Mouse (Mus musculus) liver, postnatal 0 days (tissue): ENCODE measurements around the gene Tmem231. TPM values are rescaled to one million over a fixed set of nuclear protein-coding genes. Genes with fewer than 3 reads are reported as not detected.

Source experiments
- ATAC-seq: fragments of 200-750 bp; cut with Nextera tagmentation; 2 replicates; pipeline ENCODE4 v1.8.0; 2017; ENCODE audit warnings: mild to moderate bottlenecking, moderate library complexity
- DNase-seq: peaks from one replicate; pipeline ENCODE4 v3.0.0-alpha.2; 2016
- H3K27ac ChIP-seq: fragments of 300-500 bp; sonication (generic); 2 replicates; pipeline ENCODE4 v1.5.1; 2014; ENCODE audit warnings: antibody characterized with exemption, moderate library complexity, mild to moderate bottlenecking, low read depth
- H3K27me3 ChIP-seq: fragments of 300-500 bp; sonication (generic); 2 replicates; pipeline ENCODE4 v1.6.1; 2014; ENCODE audit warnings: low read length, control low read depth, mixed read lengths; ENCODE audit not compliant: insufficient read depth
- H3K36me3 ChIP-seq: fragments of 300-500 bp; sonication (generic); replicated peaks from 2 replicates; pipeline ENCODE4 v1.6.1; 2014; ENCODE audit warnings: mild to moderate bottlenecking, control low read depth, low read length, moderate library complexity, mixed read lengths; ENCODE audit not compliant: insufficient read depth
- H3K4me1 ChIP-seq: fragments of 300-500 bp; sonication (generic); 2 replicates; pipeline ENCODE4 v1.6.1; 2014; ENCODE audit warnings: antibody characterized with exemption, mild to moderate bottlenecking, control low read depth; ENCODE audit not compliant: insufficient read depth
- H3K4me2 ChIP-seq: fragments of 300-500 bp; sonication (generic); 2 replicates; pipeline ENCODE4 v1.6.1; 2014; ENCODE audit warnings: low read depth, mild to moderate bottlenecking, low read length, moderate library complexity, mixed read lengths
- H3K4me3 ChIP-seq: fragments of 300-500 bp; sonication (generic); 2 replicates; pipeline ENCODE4 v1.5.1; 2014; ENCODE audit warnings: low read depth, low read length
- H3K9ac ChIP-seq: fragments of 300-500 bp; sonication (generic); replicated peaks from 2 replicates; pipeline ENCODE4 v1.6.1; 2014; ENCODE audit warnings: mild to moderate bottlenecking, moderate library complexity
- H3K9me3 ChIP-seq: fragments of 300-500 bp; sonication (generic); 2 replicates; pipeline ENCODE4 v1.6.1; 2016; ENCODE audit warnings: mild to moderate bottlenecking, control low read depth, low read length, mixed read lengths
- CTCF ChIP-seq: sonication (generic); IDR thresholded peaks from 2 replicates; pipeline ENCODE4 v1.5.1; 2016; ENCODE audit warnings: antibody characterized with exemption, low read depth
- EP300 ChIP-seq: IDR thresholded peaks from 2 replicates; pipeline ENCODE4 v1.6.1; 2016; ENCODE audit warnings: antibody characterized with exemption, low read depth, mild to moderate bottlenecking
- WGBS: fragments of 180-500 bp; shearing (Covaris S2); extraction: QIAGEN DNeasy Blood & Tissue Kit; methylation state at CpG from one replicate; pipeline ENCODE4 v1.1.7; 2014; ENCODE audit not compliant: insufficient replicate concordance; 5-methylcytosine and 5-hydroxymethylcytosine counted together
- polyA plus RNA-seq: library from polyadenylated mRNA; unstranded; fragments of >200 nt; fragmentation: Nextera tagmentation; extraction: Ambion mirVana; gene quantifications from 2 replicates; pipeline ENCODE4 v1.2.1, GENCODE M21; 2015

Gene Tmem231
- polyA plus RNA-seq, 1 experiment from 2014 or later: 1.0 TPM

DNA sequence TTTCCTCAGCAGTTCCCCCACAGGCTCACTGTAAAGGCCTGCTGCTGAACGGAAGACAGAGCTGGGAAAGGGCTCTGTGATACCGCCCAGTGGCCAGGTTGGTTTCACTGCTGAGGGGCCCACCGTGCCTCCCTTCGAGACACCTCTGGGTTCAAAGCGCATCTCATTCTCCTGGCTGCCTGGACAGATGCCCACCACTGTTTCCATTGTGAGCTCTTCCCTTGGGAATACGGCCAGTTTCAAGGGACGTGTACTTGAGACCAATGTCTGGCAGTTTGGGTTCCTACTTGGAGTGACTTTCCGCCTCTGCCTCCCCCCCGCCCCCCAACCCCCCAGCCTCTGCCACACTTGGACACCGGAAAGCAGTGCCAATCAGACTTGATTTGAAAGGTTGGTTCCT lies 29.4 kb upstream of the Tmem231 start:
- Histone ChIP-seq H3K36me3 (no peaks in the 10 kb centered on the region), H3K4me1 (no peaks in the 10 kb centered on the region), H3K4me3 (no peak overlapping the region), H3K4me2 (no peak overlapping the region), H3K9me3 (no peaks in the 10 kb centered on the region), H3K9ac (no peak overlapping the region), H3K27me3 (no peaks in the 10 kb centered on the region), H3K27ac (no peak overlapping the region)
- 82% methylated on average over 10 of the region's 10 CpGs for WGBS
- TF ChIP-seq EP300 (no peak), CTCF (no peak)
- no peak for DNase-seq
- no peak for ATAC-seq

DNA sequence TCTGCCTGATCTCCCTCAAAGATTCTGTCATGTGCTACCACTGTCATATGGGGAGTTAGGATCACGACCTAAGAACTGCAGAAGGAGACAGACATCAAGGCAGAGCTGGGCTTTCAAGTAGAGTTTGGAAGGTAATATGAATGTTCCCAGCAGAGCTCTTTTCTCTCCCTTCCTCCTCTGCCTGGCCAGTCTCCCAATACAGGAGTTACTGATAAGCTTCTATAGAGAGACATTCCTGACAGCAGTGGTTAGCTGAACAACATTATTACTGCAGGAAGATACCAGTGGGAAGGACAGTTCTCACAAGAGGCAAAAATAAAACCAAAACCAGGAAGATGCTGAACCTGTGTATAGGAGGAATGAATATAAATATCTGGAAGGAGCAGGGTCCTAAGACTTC lies 28.9 kb upstream of the Tmem231 start:
- Histone ChIP-seq H3K4me2 (no peak overlapping the region), H3K9ac (no peak overlapping the region), H3K9me3 (no peaks in the 10 kb centered on the region), H3K27me3 (no peaks in the 10 kb centered on the region), H3K4me3 (no peak overlapping the region), H3K36me3 (no peaks in the 10 kb centered on the region), H3K27ac (no peak overlapping the region), H3K4me1 (no peaks in the 10 kb centered on the region)
- 87% methylated on average over 1 of the region's 1 CpGs for WGBS
- TF ChIP-seq EP300 (no peak), CTCF (no peak)
- DNase-seq: no peak
- ATAC-seq: no peak

DNA sequence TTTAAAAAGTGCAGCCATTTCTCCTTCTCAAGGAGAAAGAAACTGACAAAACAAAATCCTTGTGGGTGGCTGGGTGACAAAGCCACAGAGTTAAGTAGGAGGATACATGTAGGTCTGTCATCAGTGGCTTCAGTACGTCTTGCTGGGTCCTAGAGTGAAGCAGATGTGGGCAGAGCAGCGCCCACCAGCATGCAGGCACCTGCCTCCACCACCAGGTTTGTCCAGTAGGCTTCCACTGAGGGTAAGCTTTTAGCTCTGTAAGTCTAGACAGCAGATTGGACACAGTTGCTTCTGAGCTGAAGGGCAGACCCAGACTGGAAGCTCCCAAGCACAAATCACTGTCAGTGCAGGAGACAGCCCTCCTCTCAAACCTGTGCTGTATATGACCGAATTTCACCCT lies 27.6 kb upstream of the Tmem231 start:
- Histone ChIP-seq H3K27me3 (no peaks in the 10 kb centered on the region), H3K36me3 (peaks cover 10% of the 10 kb centered on the region; the same call in 1 of the 2 replicates), H3K27ac (no peak overlapping the region), H3K9ac (no peak overlapping the region), H3K4me1 (no peaks in the 10 kb centered on the region), H3K4me2 (no peak overlapping the region), H3K4me3 (no peak overlapping the region), H3K9me3 (no peaks in the 10 kb centered on the region)
- ATAC-seq (no peak), DNase-seq (no peak)
- 78% methylated on average over 3 of the region's 3 CpGs for WGBS
- TF ChIP-seq EP300 (no peak), CTCF (no peak)

DNA sequence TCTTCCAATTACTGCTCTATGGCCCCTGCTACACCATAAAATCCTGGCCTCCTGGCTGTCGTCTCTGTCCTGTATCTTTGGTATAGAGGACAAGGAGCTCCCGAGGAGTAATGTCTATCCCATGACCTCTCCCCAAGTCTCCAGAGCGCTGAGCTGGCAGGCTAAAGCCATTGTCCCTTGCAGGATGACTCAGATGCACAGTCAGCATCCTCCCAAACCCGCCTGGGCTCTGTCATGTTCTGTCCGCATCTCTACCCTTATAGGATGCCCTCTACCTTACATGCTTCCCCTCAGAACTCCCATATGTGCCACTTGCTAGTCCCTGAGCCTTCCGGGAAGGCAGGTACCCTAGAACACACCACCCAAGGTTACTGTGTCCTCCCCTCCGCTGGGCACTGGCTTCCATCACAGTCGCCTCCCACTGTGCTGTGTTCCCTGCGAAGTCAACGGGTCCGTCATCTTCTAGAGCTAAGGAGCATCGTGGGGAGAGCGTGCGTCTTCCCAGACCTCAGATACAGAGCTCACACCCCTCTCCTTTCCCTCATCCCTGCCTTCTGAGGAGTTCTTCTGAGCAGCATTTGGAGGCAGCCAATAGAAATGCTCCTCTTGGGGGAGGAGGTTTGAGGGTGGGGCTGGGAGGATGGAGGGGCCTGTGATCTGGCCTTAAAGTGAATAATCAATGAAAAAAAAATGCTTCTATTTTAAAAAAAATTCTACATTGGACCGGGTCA lies 27.1 kb upstream of the Tmem231 start:
- ATAC-seq: peak; percentile 12; the same call in 1 of the 2 replicates
- no peak for DNase-seq
- no peak overlapping the region for H3K4me2 ChIP-seq
- H3K4me1 ChIP-seq: no peaks in the 10 kb centered on the region
- H3K4me3 ChIP-seq: no peak overlapping the region
- no peaks in the 10 kb centered on the region for H3K9me3 ChIP-seq
- WGBS: 76% methylated on average over 15 of the region's 15 CpGs
- H3K27me3 ChIP-seq: no peaks in the 10 kb centered on the region
- TF ChIP-seq EP300 (no peak), CTCF (no peak)
- H3K36me3 ChIP-seq: peaks cover 12% of the 10 kb centered on the region; the same call in 1 of the 2 replicates
- H3K9ac ChIP-seq: no peak overlapping the region
- no peak overlapping the region for H3K27ac ChIP-seq

DNA sequence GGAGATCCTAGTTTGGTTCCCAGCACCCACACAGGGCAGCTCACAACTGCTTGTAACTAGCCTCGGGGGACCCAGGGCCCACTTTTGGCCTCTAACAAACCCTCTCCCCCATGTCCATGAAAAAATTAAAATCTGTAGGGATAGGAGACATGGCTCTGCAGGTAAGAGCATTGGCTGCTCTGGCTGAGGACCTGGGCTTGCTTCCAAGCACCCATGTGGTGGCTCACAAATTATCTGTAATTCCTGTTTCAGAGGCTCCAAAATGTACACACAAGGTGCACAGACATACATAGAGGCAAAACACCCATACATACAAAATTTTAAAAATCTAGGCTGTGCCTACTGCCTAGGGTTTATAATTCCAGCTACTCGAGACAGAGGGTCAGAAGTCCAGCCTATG lies 23.6 kb upstream of the Tmem231 start:
- no peak overlapping the region for H3K4me2 ChIP-seq
- WGBS: 79% methylated on average over 2 of the region's 2 CpGs
- ATAC-seq: no peak
- H3K9ac ChIP-seq: no peak overlapping the region
- no peak overlapping the region for H3K27ac ChIP-seq
- DNase-seq: no peak
- TF ChIP-seq EP300: no peak
- no peak for TF ChIP-seq CTCF
- no peak overlapping the region for H3K4me3 ChIP-seq
- H3K36me3 ChIP-seq: peaks cover 35% of the 10 kb centered on the region
- no peaks in the 10 kb centered on the region for H3K4me1 ChIP-seq
- no peaks in the 10 kb centered on the region for H3K9me3 ChIP-seq
- no peaks in the 10 kb centered on the region for H3K27me3 ChIP-seq

DNA sequence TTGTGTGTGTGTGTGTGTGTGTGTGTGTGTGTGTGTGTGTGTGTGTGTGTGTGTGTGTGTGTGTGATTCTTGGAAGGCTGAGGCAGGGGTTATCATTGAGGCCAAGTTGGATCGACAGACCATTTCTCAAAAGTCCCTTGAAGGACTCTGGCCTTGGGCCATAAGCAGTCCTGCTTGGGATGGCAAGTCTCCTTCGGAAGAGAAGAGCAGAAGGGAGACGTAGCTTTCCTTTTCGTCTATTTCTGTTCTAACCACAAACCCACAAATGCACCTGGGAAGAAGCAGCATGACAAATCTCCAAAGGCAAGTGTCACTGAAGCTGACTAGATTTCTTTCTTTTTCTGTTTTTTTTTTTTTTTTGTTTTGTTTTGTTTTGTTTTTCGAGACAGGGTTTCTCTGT lies 22.2 kb upstream of the Tmem231 start:
- no peak overlapping the region for H3K27ac ChIP-seq

More for the DNA sequence above, 22.2 kb upstream of the Tmem231 start:
- Histone ChIP-seq H3K27me3 (no peaks in the 10 kb centered on the region), H3K36me3 (peaks cover 45% of the 10 kb centered on the region), H3K4me2 (no peak overlapping the region), H3K9me3 (no peaks in the 10 kb centered on the region), H3K9ac (no peak overlapping the region), H3K4me3 (no peak overlapping the region), H3K4me1 (no peaks in the 10 kb centered on the region)
- ATAC-seq (no peak), DNase-seq (no peak)
- no peak for TF ChIP-seq EP300
- 76% methylated on average over 5 of the region's 5 CpGs for WGBS
